In genomic region chr5:114604781-114605290, GRCm38 (mm10) we compare ENCODE assay signal across 10 mouse cellular contexts. TPM values are rescaled to one million over a fixed set of nuclear protein-coding genes. Genes with fewer than 3 reads are reported as not detected.
DNase-seq lines count a peak whose midpoint lies in the region; ATAC-seq and TF ChIP-seq lines count a peak whose summit lies in the region.
"Had no signal": no experiment of that assay in that cellular context is flagged by ENCODE, and none has a peak within 500 bp of the region (broad histone marks: within the 10 kb centered on the region; RNA-seq: fewer than 3 reads in every experiment).

No protein-coding gene starts in this region.

- peak; percentile 61 for TF ChIP-seq CTCF in heart, adult 2 months (IDR thresholded peaks at IDR 0.05)

- no peak for ATAC-seq in limb, embryonic 11.5 days (ENCODE audit: insufficient number of reproducible peaks, low FRiP score, low TSS enrichment, low read depth)
- no peak for ATAC-seq in erythroid progenitor cell, adult 5-6 weeks (replicated peaks; ENCODE audit: low FRiP score, poor library complexity, severe bottlenecking)

- no peaks in the 10 kb centered on the region for H3K9me3 ChIP-seq in limb, embryonic 11.5 days (ENCODE audit: control insufficient read depth, low read length)
- H3K9me3 ChIP-seq: liver, embryonic 15.5 days had no signal

- H3K27me3 ChIP-seq in heart, adult 2 months (ENCODE audit: control insufficient read depth, insufficient read depth, low read length): no peaks in the 10 kb centered on the region
- H3K27me3 ChIP-seq in limb, embryonic 11.5 days (ENCODE audit: control insufficient read depth, insufficient read depth, low read length): no peaks in the 10 kb centered on the region

- H3K79me2 ChIP-seq in heart, adult 2 months (replicated peaks; ENCODE audit: control insufficient read depth, insufficient read depth, low read length): no peaks in the 10 kb centered on the region

- H3K4me3 ChIP-seq in heart, adult 2 months: no peak overlapping the region
- H3K4me3 ChIP-seq in limb, embryonic 11.5 days (ENCODE audit: low read depth, low read length): no peak overlapping the region
- H3K4me3 ChIP-seq: erythroblast, embryonic 14.5 days; liver, embryonic 15.5 days had no signal

- no peak for DNase-seq in heart, adult 2 months
- no peak for DNase-seq in heart, adult 11 months
- peak; percentile 37 for DNase-seq in 3T3-L1 (ENCODE audit: low read depth, low spot score)
- peak; percentile 75 for DNase-seq in embryo, embryonic 11 days
- DNase-seq in limb, embryonic 11.5 days (ENCODE audit: low spot score): peak; percentile 61
- no peak for DNase-seq in B cell, adult 2 months
- DNase-seq in cerebellum, postnatal 25 days: no peak

- H3K4me1 ChIP-seq in heart, adult 2 months (ENCODE audit: control insufficient read depth, insufficient read depth, low read length): no peaks in the 10 kb centered on the region
- peaks cover 24% of the 10 kb centered on the region for H3K4me1 ChIP-seq in limb, embryonic 11.5 days (ENCODE audit: control insufficient read depth, insufficient read depth, low read length)

- intact Hi-C loops in heart, adult 2 months (cut with DNase I): no loop called here

- no peak for TF ChIP-seq EP300 in heart, adult 2 months (IDR thresholded peaks at IDR 0.05; ENCODE audit: insufficient read depth, low read depth, low read length)

- 48% methylated on average over 11 of the region's 11 CpGs for WGBS in heart, adult 2 months
- 15% methylated on average over 11 of the region's 11 CpGs for WGBS in limb, embryonic 11.5 days

- no peak overlapping the region for H3K27ac ChIP-seq in heart, adult 2 months
- H3K27ac ChIP-seq in limb, embryonic 11.5 days (replicated peaks; ENCODE audit: low read depth, low read length): no peak overlapping the region
- H3K27ac ChIP-seq: liver, embryonic 15.5 days had no signal

- H3K9ac ChIP-seq in heart, adult 2 months (ENCODE audit: low read depth, low read length): no peak overlapping the region
- H3K9ac ChIP-seq in limb, embryonic 11.5 days (ENCODE audit: low read length): no peak overlapping the region
- H3K9ac ChIP-seq: liver, embryonic 15.5 days had no signal

- peak overlapping the region; percentile 4; the same call in 1 of the 2 replicates for H3K4me2 ChIP-seq in limb, embryonic 11.5 days (ENCODE audit: low read depth, severe bottlenecking)
- H3K4me2 ChIP-seq: liver, embryonic 15.5 days had no signal

- no peaks in the 10 kb centered on the region for H3K36me3 ChIP-seq in heart, adult 2 months (ENCODE audit: control insufficient read depth, insufficient read depth, low read length)
- 0 out of 2 replicates have a peak, but pooled peaks cover 2% of the 10 kb centered on the region for H3K36me3 ChIP-seq in limb, embryonic 11.5 days (ENCODE audit: control insufficient read depth, insufficient read depth, low read length)
- H3K36me3 ChIP-seq: liver, embryonic 15.5 days had no signal

- TF ChIP-seq POLR2A in heart, adult 2 months (IDR thresholded peaks at IDR 0.05; ENCODE audit: insufficient read depth, low read depth, low read length): no peak

RNA-seq across cellular contexts. Expression of gene Fam222a, which starts 37.0 kb away (rescaled TPM):
- 1 to 10 TPM; 2.1 to 5.0 TPM for total RNA-seq in heart, adult 2 months (2021)
- polyA plus RNA-seq in heart, adult 2 months (2012; rRNA removed): 2.0 and 2.8 TPM in 2 replicates
- 2.4 and 2.5 TPM in 2 replicates for polyA plus RNA-seq in limb, embryonic 11.5 days (2014; fragmentation: Nextera tagmentation; extraction: Ambion mirVana)
- 2.9 TPM in 1 of 2 replicates, not detected in the other for total RNA-seq in erythroid progenitor cell, adult 5-6 weeks (2015; ENCODE audit: low replicate concordance)
- 0.39 TPM in 1 of 2 replicates, not detected in the other for total RNA-seq in erythroid progenitor cell, adult 5-6 weeks (2017; ENCODE audit: low replicate concordance)

RNA-seq across cellular contexts. Expression of gene Trpv4, which starts 53.4 kb away (rescaled TPM):
- total RNA-seq in heart, adult 2 months (2021): 1 to 10 TPM; 3.6 to 5.1 TPM
- 4.6 and 7.5 TPM in 2 replicates for polyA plus RNA-seq in heart, adult 2 months (2012; rRNA removed)
- 0.53 and 0.55 TPM in 2 replicates for polyA plus RNA-seq in limb, embryonic 11.5 days (2014; fragmentation: Nextera tagmentation; extraction: Ambion mirVana)
- total RNA-seq in erythroid progenitor cell, adult 5-6 weeks (2015; ENCODE audit: low replicate concordance): not detected in 2 replicates
- total RNA-seq in erythroid progenitor cell, adult 5-6 weeks (2017; ENCODE audit: low replicate concordance): 1.5 TPM in 1 of 2 replicates, not detected in the other

Comparison
In these comparisons a context has a peak if more than half of its experiments do, and no peak if none do; other contexts are left out.
1. DNase-seq: peak in 3T3-L1 (single experiment), embryo, embryonic 11 days (single experiment) and limb, embryonic 11.5 days (single experiment); none in heart, adult 2 months (0 of 2), heart, adult 11 months (single experiment), B cell, adult 2 months (0 of 2) and cerebellum, postnatal 25 days (0 of 2).